In the genomic region with DNA sequence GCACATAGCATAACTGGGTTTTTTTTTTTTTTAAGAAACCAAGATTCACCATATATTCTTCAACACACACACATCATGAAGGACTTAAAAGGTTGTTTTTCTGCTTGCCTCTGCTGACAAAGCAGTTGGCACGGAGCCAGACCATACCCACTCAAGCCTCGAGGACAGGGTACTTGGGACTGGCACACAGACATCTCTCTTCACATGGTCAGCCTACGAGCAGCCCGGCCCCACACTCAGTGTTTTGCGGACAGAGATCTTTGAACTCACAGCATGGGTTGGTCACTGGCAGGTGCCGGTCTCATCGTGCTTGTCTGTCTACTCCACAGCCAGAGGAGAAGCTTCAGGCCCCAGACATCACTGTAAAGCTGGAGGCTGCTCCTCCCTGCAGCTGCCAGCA, we compare ENCODE assay signal across 11 mouse cellular contexts. TPM values are rescaled to one million over a fixed set of nuclear protein-coding genes. Genes with fewer than 3 reads are reported as not detected.
DNase-seq lines count a peak whose midpoint lies in the region; ATAC-seq lines count a peak whose summit lies in the region.
"Had no signal": no experiment of that assay in that cellular context is flagged by ENCODE, and none has a peak within 500 bp of the region (broad histone marks: within the 10 kb centered on the region; RNA-seq: fewer than 3 reads in every experiment).

No protein-coding gene starts in this region.

- no peak for ATAC-seq in CD4-positive, CD25-positive, alpha-beta regulatory T cell, adult 4 months
- ATAC-seq: activated CD4-positive, CD25-positive, alpha-beta regulatory T cell, adult 4 months; forebrain, embryonic 13.5 days had no signal

- peak; percentile 13 for DNase-seq in heart, postnatal 4 days
- no peak for DNase-seq in heart, adult 11 months
- DNase-seq in retina, postnatal 1 day: peak; percentile 25
- no peak for DNase-seq in retina, embryonic 14.5 days (ENCODE audit: low spot score)
- DNase-seq in kidney, postnatal 25 days: peak; percentile 72 to 83
- peak; percentile 14 for DNase-seq in lung, postnatal 25 days (ENCODE audit: low spot score)
- no peak for DNase-seq in adrenal gland, postnatal 4 days (ENCODE audit: low spot score in 2 of 2)
- DNase-seq: gastrocnemius, adult 2 months had no signal

RNA-seq across cellular contexts. Expression of a gene that starts 56.5 kb away (rescaled TPM):
- total RNA-seq in heart, postnatal 4 days (2021): 10 to 100 TPM; 52.6 to 56.7 TPM
- 10 to 100 TPM; 87.7 to 96.3 TPM for polyA plus RNA-seq in CD4-positive, CD25-positive, alpha-beta regulatory T cell, adult 4 months (2017; shearing (Covaris generic))
- total RNA-seq in adrenal gland, postnatal 4 days (2021): 10 to 100 TPM; 74.8 to 74.9 TPM

Comparison
In these comparisons a context has a peak if more than half of its experiments do, and no peak if none do; other contexts are left out.
1. DNase-seq: peak in heart, postnatal 4 days (single experiment), retina, postnatal 1 day (single experiment), kidney, postnatal 25 days (2 of 2) and lung, postnatal 25 days (single experiment); none in heart, adult 11 months (single experiment), retina, embryonic 14.5 days (single experiment) and adrenal gland, postnatal 4 days (0 of 2).